Mouse (Mus musculus) liver, postnatal 0 days (tissue): Measurements from ENCODE around the gene Adprhl1.

Experiments
- CTCF ChIP-seq: sonication (generic); IDR thresholded peaks from 2 replicates; pipeline ENCODE4 v1.5.1; 2016; ENCODE audit warnings: antibody characterized with exemption, low read depth
- EP300 ChIP-seq: IDR thresholded peaks from 2 replicates; pipeline ENCODE4 v1.6.1; 2016; ENCODE audit warnings: antibody characterized with exemption, low read depth, mild to moderate bottlenecking

DNA sequence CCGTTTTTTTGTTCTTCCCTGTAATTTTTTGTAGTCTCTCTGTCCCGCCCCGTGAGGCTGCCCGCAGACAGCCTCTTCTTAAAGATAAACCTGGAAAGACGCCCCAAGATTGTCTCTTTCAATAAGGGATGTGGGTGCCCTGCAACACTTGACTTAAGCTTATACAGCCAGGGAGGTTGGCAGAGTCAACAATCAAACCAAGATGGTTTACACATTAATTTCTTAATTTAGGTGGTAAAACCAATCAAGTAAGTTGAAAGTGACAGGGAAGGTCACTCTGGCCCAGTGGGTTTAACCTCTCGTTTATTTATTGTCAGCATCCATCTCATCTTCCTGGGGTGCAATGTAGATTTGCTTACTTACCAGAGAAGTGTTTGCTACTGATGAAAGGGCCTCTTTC is 34.7 kb upstream of the Adprhl1 start:
- no peak for TF ChIP-seq EP300
- TF ChIP-seq CTCF, result no peak
